Mouse (Mus musculus) stomach, embryonic 16.5 days (tissue): ENCODE data around the gene Scaf8. TPM values are rescaled to one million over a fixed set of nuclear protein-coding genes. Genes with fewer than 3 reads are reported as not detected.
"Not testable (repeated sequence)": the region's sequence is repeated elsewhere in the genome, so short reads cannot be mapped to it uniquely, and the experiment has no call there.

Experiments
- ATAC-seq: fragments of 200-750 bp; cut with Nextera tagmentation; 2 replicates; pipeline ENCODE4 v1.8.0; 2017; ENCODE audit warnings: moderate number of reproducible peaks, moderate TSS enrichment; ENCODE audit not compliant: insufficient read depth, low FRiP score
- H3K27ac ChIP-seq: fragments of 300-500 bp; sonication (generic); 2 replicates; pipeline ENCODE4 v1.5.1; 2014; ENCODE audit warnings: low read length
- H3K27me3 ChIP-seq: fragments of 300-500 bp; sonication (generic); 2 replicates; pipeline ENCODE4 v1.6.1; 2014; ENCODE audit warnings: low read length, control low read depth, mixed read lengths; ENCODE audit not compliant: control insufficient read depth, insufficient read depth
- H3K36me3 ChIP-seq: fragments of 300-500 bp; sonication (generic); 2 replicates; pipeline ENCODE4 v1.6.1; 2014; ENCODE audit warnings: low read length; ENCODE audit not compliant: control insufficient read depth, insufficient read depth
- H3K4me1 ChIP-seq: fragments of 300-500 bp; sonication (generic); 2 replicates; pipeline ENCODE4 v1.6.1; 2014; ENCODE audit warnings: low read length, control low read depth, mixed read lengths; ENCODE audit not compliant: control insufficient read depth, insufficient read depth
- H3K4me2 ChIP-seq: fragments of 300-500 bp; sonication (generic); 2 replicates; pipeline ENCODE4 v1.6.1; 2014; ENCODE audit warnings: low read depth, low read length, mixed read lengths
- H3K4me3 ChIP-seq: fragments of 300-500 bp; sonication (generic); replicated peaks from 2 replicates; pipeline ENCODE4 v1.5.1; 2014; ENCODE audit warnings: mild to moderate bottlenecking, low read length
- H3K9ac ChIP-seq: fragments of 300-500 bp; sonication (generic); 2 replicates; pipeline ENCODE4 v1.6.1; 2014; ENCODE audit warnings: low read length
- H3K9me3 ChIP-seq: fragments of 300-500 bp; sonication (generic); replicated peaks from 2 replicates; pipeline ENCODE4 v1.6.1; 2016; ENCODE audit warnings: low read length, control low read depth; ENCODE audit not compliant: control insufficient read depth
- WGBS: fragments of 180-500 bp; shearing (Covaris S2); extraction: QIAGEN DNeasy Blood & Tissue Kit; methylation state at CpG from one replicate; pipeline ENCODE4 v1.1.7; 2014; 5-methylcytosine and 5-hydroxymethylcytosine counted together
- polyA plus RNA-seq: library from polyadenylated mRNA; unstranded; fragments of >200 nt; fragmentation: Nextera tagmentation; extraction: Ambion mirVana; gene quantifications from 2 replicates; pipeline ENCODE4 v1.2.1, GENCODE M21; 2015

Scaf8 gene
- polyA plus RNA-seq, 1 experiment from 2014 or later, result 15.7 TPM

GRCm38 (mm10) chr17:3138387-3138786, 23.6 kb downstream of the Scaf8 start:
- no peak overlapping the region for H3K27ac ChIP-seq
- ATAC-seq, result peak; percentile 53; the same call in 1 of the 2 replicates
- H3K4me2 ChIP-seq, result no peak overlapping the region
- H3K9me3 ChIP-seq, result no peaks in the 10 kb centered on the region
- H3K27me3 ChIP-seq, result no peaks in the 10 kb centered on the region
- WGBS, result 19% methylated on average over 3 of the region's 3 CpGs
- H3K4me3 ChIP-seq, result no peak overlapping the region
- H3K36me3 ChIP-seq, result no peaks in the 10 kb centered on the region
- no peak overlapping the region for H3K9ac ChIP-seq
- peaks cover 15% of the 10 kb centered on the region for H3K4me1 ChIP-seq

GRCm38 (mm10) chr17:3140100-3140499, 25.3 kb downstream of the Scaf8 start:
- no peak overlapping the region for H3K4me3 ChIP-seq
- H3K36me3 ChIP-seq, result no peaks in the 10 kb centered on the region
- no peak overlapping the region for H3K9ac ChIP-seq
- WGBS, result 68% methylated on average over 1 of the region's 1 CpGs
- ATAC-seq, result no peak
- no peak overlapping the region for H3K27ac ChIP-seq
- peaks cover 15% of the 10 kb centered on the region for H3K4me1 ChIP-seq
- no peak overlapping the region for H3K4me2 ChIP-seq
- H3K9me3 ChIP-seq, result no peaks in the 10 kb centered on the region
- no peaks in the 10 kb centered on the region for H3K27me3 ChIP-seq

DNA sequence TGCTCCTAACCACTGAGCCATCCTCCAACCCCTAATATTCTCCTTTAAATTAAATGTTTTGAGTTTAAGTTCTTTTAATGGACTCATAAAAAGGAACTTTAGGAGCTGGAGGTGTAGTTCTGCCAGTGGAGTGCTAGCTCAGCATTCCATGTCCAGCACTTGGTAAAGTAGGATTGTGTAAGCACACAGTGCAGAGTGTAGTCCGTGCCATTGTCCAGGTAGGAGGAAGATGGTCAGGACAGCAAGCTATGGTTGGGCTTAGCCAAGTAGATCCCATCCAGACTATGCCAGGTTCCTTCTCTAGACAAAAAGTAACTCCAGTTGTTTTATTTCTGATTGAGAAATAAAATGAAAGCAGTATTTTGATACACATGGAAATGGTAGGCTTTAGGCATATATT, 34.1 kb downstream of the Scaf8 start:
- no peak for ATAC-seq
- no peak overlapping the region for H3K4me3 ChIP-seq
- no peaks in the 10 kb centered on the region for H3K27me3 ChIP-seq
- H3K4me2 ChIP-seq, result no peak overlapping the region
- H3K4me1 ChIP-seq, result no peaks in the 10 kb centered on the region
- 93% methylated on average over 1 of the region's 1 CpGs for WGBS
- no peak overlapping the region for H3K9ac ChIP-seq
- no peak overlapping the region for H3K27ac ChIP-seq
- no peaks in the 10 kb centered on the region for H3K36me3 ChIP-seq
- H3K9me3 ChIP-seq, result no peaks in the 10 kb centered on the region

- Histone ChIP-seq H3K27ac (no peak overlapping the region), H3K27me3 (no peaks in the 10 kb centered on the region), H3K4me1 (no peaks in the 10 kb centered on the region), H3K4me3 (no peak overlapping the region), H3K9me3 (no peaks in the 10 kb centered on the region), H3K36me3 (no peaks in the 10 kb centered on the region), H3K4me2 (no peak overlapping the region), H3K9ac (no peak overlapping the region)
- no peak for ATAC-seq
- WGBS, result 35% methylated on average over 1 of the region's 1 CpGs
Measured at GRCm38 (mm10) chr17:3149541-3149940, 34.8 kb downstream of the Scaf8 start.

GRCm38 (mm10) chr17:3150701-3151100, 35.9 kb downstream of the Scaf8 start:
- not testable (repeated sequence) for H3K4me2 ChIP-seq, H3K27me3 ChIP-seq, H3K9me3 ChIP-seq, H3K27ac ChIP-seq, H3K4me1 ChIP-seq, H3K9ac ChIP-seq, H3K4me3 ChIP-seq, H3K36me3 ChIP-seq, ATAC-seq
- 58% methylated on average over 1 of the region's 1 CpGs for WGBS

GRCm38 (mm10) chr17:3151181-3151580, 36.4 kb downstream of the Scaf8 start:
- H3K36me3 ChIP-seq, result 0 out of 2 replicates have a peak, but pooled peaks cover under 1% of the 10 kb centered on the region
- H3K4me3 ChIP-seq, result no peak overlapping the region
- no peak overlapping the region for H3K27ac ChIP-seq
- H3K27me3 ChIP-seq, result no peaks in the 10 kb centered on the region
- H3K9me3 ChIP-seq, result no peaks in the 10 kb centered on the region
- no peaks in the 10 kb centered on the region for H3K4me1 ChIP-seq
- H3K9ac ChIP-seq, result no peak overlapping the region
- H3K4me2 ChIP-seq, result no peak overlapping the region
- no peak for ATAC-seq

- WGBS, result 85% methylated on average over 9 of the region's 9 CpGs
- not testable (repeated sequence) for H3K27ac ChIP-seq, H3K27me3 ChIP-seq, H3K4me3 ChIP-seq, H3K4me1 ChIP-seq, H3K4me2 ChIP-seq, H3K9ac ChIP-seq, ATAC-seq, H3K36me3 ChIP-seq, H3K9me3 ChIP-seq
Measured at GRCm38 (mm10) chr17:3156176-3156575, 41.4 kb downstream of the Scaf8 start.

DNA sequence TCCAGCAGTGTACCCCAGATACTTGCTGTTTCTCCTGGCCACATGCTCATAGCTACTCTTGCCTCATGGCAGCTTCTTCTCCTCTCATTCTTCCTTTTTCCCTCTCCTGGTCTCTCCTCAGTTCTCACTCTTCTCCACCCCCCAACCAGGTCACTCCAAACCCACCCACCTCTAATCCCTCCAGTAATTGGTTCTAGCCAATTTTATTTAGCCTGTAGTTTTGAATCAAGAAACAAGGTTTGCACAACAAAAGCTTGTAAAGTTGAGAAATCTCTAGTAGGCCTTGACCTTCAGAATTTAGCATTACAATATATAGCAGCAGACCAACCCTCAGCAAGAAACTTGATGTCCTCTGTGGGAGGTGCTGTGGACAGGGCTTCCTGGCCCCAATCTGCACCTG, 42.2 kb downstream of the Scaf8 start:
- no peaks in the 10 kb centered on the region for H3K9me3 ChIP-seq
- H3K36me3 ChIP-seq, result peaks cover 6% of the 10 kb centered on the region; the same call in 1 of the 2 replicates
- no peak overlapping the region for H3K27ac ChIP-seq
- ATAC-seq, result no peak
- no peak overlapping the region for H3K9ac ChIP-seq
- no peaks in the 10 kb centered on the region for H3K4me1 ChIP-seq
- no peak overlapping the region for H3K4me2 ChIP-seq
- no peaks in the 10 kb centered on the region for H3K27me3 ChIP-seq
- H3K4me3 ChIP-seq, result no peak overlapping the region

DNA sequence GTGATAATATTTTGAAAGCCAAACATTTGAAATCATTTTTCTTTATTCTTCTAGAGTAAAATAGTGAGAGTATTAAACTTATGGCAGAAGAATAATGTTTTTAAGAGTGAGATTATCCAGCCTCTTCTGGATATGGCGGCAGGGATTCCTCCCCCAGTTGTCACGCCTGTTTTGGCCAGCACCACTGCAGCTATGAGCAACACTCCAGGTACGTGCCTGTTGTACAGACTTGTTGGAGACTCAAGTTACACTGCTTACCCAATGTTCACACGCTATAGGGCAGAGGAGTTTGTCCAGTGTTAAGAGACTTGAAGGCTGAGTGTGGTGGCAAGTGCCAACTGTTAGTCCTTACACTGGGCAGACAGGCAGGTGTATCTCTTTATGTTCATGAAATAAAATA, 48.1 kb downstream of the Scaf8 start:
- H3K4me2 ChIP-seq, result no peak overlapping the region
- WGBS, result 76% methylated on average over 4 of the region's 4 CpGs
- no peak overlapping the region for H3K27ac ChIP-seq
- no peaks in the 10 kb centered on the region for H3K9me3 ChIP-seq
- no peaks in the 10 kb centered on the region for H3K4me1 ChIP-seq
- H3K9ac ChIP-seq, result no peak overlapping the region
- no peak for ATAC-seq
- no peak overlapping the region for H3K4me3 ChIP-seq
- H3K36me3 ChIP-seq, result peaks cover 3% of the 10 kb centered on the region; the same call in 1 of the 2 replicates
- no peaks in the 10 kb centered on the region for H3K27me3 ChIP-seq

GRCm38 (mm10) chr17:3180425-3180945, 65.7 kb downstream of the Scaf8 start:
- H3K27ac ChIP-seq, H3K4me3 ChIP-seq, H3K27me3 ChIP-seq, H3K36me3 ChIP-seq, H3K4me2 ChIP-seq, H3K4me1 ChIP-seq, H3K9me3 ChIP-seq, ATAC-seq, H3K9ac ChIP-seq: not testable (repeated sequence)
- 93% methylated on average over 1 of the region's 1 CpGs for WGBS
